Mouse (Mus musculus) ES-Bruce4 (cell line): ENCODE results near the gene Csf1. TPM values are rescaled to one million over a fixed set of nuclear protein-coding genes. Genes with fewer than 3 reads are reported as not detected.

Experiments used
- H3K27ac ChIP-seq: 2 replicates; pipeline ENCODE4 v1.5.1; 2012; ENCODE audit warnings: low read length, inconsistent platforms; ENCODE audit not compliant: insufficient read depth
- H3K27me3 ChIP-seq: 2 replicates; pipeline ENCODE4 v1.6.1; 2012; ENCODE audit warnings: mild to moderate bottlenecking, low read length, inconsistent platforms; ENCODE audit not compliant: control insufficient read depth, poor library complexity, insufficient read depth, severe bottlenecking
- H3K36me3 ChIP-seq: 2 replicates; pipeline ENCODE4 v1.6.1; 2012; ENCODE audit warnings: inconsistent platforms, mild to moderate bottlenecking, low read length, moderate library complexity; ENCODE audit not compliant: control insufficient read depth, poor library complexity, insufficient read depth, severe bottlenecking
- H3K4me1 ChIP-seq: one replicate; pipeline ENCODE4 v1.8.1; 2011; ENCODE audit warnings: low read length; ENCODE audit not compliant: control insufficient read depth, insufficient read depth
- H3K4me3 ChIP-seq: 2 replicates; pipeline ENCODE4 v1.5.1; 2011; ENCODE audit warnings: low read depth, mild to moderate bottlenecking, low read length
- H3K9ac ChIP-seq: 2 replicates; pipeline ENCODE4 v1.6.1; 2012; ENCODE audit warnings: low read depth, mild to moderate bottlenecking, inconsistent platforms; ENCODE audit not compliant: poor library complexity, severe bottlenecking
- H3K9me3 ChIP-seq: replicated peaks from 2 replicates; pipeline ENCODE4 v1.6.1; 2012; ENCODE audit warnings: mild to moderate bottlenecking, low read length, inconsistent platforms; ENCODE audit not compliant: control insufficient read depth, poor library complexity, insufficient read depth, severe bottlenecking
- CTCF ChIP-seq: IDR thresholded peaks from one replicate; pipeline ENCODE4 v1.8.1; 2011; ENCODE audit warnings: low read depth, low read length
- EP300 ChIP-seq: IDR thresholded peaks from 2 replicates; pipeline ENCODE4 v1.6.1; 2011; ENCODE audit warnings: low read depth, low read length; ENCODE audit not compliant: insufficient read depth
- POLR2A ChIP-seq: IDR thresholded peaks from one replicate; pipeline ENCODE4 v1.8.1; 2011; ENCODE audit warnings: low read length; ENCODE audit not compliant: insufficient read depth
- polyA plus RNA-seq: library from polyadenylated mRNA; stranded (reverse); fragments of >200 nt; gene quantifications from 2 replicates; pipeline ENCODE4 v1.2.4, GENCODE M21; 2011; ENCODE audit warnings: low read depth; ENCODE audit not compliant: missing spikeins, insufficient read depth, insufficient read length

The Csf1 gene
- polyA plus RNA-seq, 1 experiment: 27.0 TPM

DNA sequence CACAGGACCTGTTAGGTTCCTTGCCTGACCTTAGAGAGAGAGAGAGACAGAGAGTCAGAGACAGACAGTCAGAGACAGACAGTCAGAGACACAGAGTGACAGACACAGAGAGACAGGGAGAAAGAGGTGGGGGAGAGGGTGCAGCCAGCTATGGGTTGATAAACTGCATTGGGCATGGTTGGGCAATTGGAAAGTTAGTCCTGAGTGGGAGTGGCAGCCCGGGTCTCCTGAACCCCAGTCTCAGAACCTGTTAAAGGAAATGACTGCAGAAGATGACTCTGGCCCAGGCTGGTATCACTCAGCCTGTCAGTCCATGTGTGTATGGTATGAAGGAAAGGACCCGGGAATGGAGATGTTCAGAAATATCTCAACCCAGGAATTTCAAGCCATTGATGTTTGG, 2.1 kb downstream of the Csf1 start:
- Histone ChIP-seq H3K36me3 (no peaks in the 10 kb centered on the region), H3K9me3 (no peaks in the 10 kb centered on the region), H3K27me3 (no peaks in the 10 kb centered on the region; the same call in 1 of the 2 replicates), H3K4me3 (no peak overlapping the region), H3K4me1 (no peaks in the 10 kb centered on the region), H3K9ac (no peak overlapping the region), H3K27ac (no peak overlapping the region)
- no peak for TF ChIP-seq EP300
- no peak for TF ChIP-seq POLR2A
- no peak for TF ChIP-seq CTCF

DNA sequence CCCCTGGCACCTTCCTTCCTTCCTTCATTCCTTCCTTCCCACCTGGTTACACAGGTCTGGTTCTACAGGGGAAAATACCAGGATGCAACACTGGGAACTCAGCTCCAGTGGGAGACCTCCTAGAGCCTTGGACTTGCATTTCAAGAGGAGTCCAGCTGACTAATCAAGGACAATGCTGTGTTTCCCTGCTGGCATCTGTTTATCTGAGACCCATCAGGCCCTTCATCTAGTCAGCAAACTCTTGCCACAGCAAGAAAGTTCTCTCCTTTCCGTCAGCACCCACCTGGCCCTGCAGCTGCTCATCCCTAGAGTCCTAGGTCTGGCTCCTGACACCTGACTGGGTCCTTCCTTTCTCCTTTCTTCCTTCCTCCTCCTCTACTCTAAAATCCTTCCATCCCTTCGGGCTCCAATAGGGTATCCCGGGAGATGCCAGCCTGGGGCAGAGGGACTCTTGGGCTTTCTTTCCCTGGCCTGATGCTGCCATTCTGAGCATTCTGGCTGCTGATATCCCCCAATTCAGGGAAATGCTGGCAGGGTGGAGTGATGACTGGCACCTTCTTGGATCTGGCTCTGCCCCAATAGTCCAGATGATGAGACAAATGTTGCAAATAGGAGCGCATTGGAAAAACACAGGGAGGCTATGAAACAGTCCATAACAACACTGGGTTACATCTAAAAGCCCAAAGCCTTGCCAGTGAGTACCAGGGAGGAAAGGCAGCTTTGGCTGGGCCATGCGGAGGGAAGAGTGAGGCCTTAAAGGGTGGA, 2.7 kb downstream of the Csf1 start:
- TF ChIP-seq CTCF: no peak
- no peak for TF ChIP-seq EP300
- no peak for TF ChIP-seq POLR2A
- Histone ChIP-seq H3K27me3 (no peaks in the 10 kb centered on the region; the same call in 1 of the 2 replicates), H3K36me3 (no peaks in the 10 kb centered on the region), H3K9ac (no peak overlapping the region), H3K4me1 (no peaks in the 10 kb centered on the region), H3K27ac (no peak overlapping the region), H3K9me3 (no peaks in the 10 kb centered on the region), H3K4me3 (no peak overlapping the region)

DNA sequence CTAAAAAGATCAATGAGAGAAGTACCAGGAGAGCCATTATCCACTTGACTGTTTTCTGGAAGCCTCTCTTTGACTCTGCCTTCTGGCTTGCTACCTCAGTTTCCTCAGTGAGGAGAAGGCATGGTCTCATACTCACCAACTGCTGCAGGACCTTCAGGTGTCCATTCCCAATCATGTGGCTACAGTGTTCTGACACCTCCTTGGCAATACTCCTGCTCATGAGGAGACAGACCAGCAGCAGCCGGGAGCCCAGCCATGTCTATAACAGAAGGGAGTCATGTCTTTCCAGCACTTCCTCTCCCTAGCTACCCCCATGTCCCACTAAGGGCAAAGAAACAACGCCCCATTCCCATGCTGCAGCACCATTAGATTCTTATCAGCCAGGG, 3.8 kb downstream of the Csf1 start:
- no peaks in the 10 kb centered on the region for H3K36me3 ChIP-seq
- H3K9me3 ChIP-seq: no peaks in the 10 kb centered on the region
- no peak overlapping the region for H3K27ac ChIP-seq
- H3K27me3 ChIP-seq: no peaks in the 10 kb centered on the region; the same call in 1 of the 2 replicates
- H3K4me1 ChIP-seq: no peaks in the 10 kb centered on the region
- no peak overlapping the region for H3K9ac ChIP-seq
- TF ChIP-seq CTCF (no peak), EP300 (no peak), POLR2A (no peak)
- no peak overlapping the region for H3K4me3 ChIP-seq

DNA sequence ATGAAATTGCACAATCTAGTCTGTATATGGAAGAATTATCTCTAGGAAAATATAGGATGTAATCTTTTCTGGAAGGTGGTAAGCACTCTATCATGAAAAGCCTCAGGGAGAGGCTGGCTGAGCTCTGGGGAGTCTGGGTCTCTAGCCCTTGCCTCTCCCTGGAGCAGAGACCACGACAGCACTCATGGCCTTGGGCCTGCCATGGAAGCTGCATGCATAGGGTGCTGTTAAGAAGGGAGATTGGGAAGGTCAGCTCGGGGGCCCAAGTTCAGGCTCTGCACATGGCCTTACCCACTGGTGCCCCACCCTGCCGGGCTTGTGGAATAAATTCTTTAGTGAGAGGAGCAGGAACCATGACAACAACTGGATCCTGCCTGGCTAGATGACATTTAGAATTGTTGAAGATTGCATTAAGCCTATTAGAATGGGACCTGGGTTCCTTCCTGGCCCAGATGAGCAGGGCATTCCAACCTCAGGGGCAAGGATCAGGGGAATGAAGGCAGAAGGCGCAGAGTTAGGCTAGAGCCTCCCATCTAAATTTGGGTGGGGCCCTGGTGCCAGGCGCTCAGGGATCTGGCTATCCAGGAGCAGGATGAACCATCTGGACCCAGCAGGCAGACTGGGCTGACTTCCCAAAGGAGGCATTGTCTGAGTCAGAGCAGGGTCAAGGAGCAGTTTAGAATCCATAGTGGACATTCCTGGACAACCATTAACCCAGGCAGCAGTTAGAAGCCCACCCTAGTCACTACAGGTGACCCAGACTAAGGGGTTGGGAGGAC, 4.4 kb downstream of the Csf1 start:
- no peak overlapping the region for H3K27ac ChIP-seq
- no peaks in the 10 kb centered on the region for H3K4me1 ChIP-seq
- TF ChIP-seq CTCF (no peak), EP300 (no peak), POLR2A (no peak)
- H3K36me3 ChIP-seq: no peaks in the 10 kb centered on the region
- H3K27me3 ChIP-seq: no peaks in the 10 kb centered on the region
- no peak overlapping the region for H3K9ac ChIP-seq
- no peak overlapping the region for H3K4me3 ChIP-seq
- no peaks in the 10 kb centered on the region for H3K9me3 ChIP-seq

DNA sequence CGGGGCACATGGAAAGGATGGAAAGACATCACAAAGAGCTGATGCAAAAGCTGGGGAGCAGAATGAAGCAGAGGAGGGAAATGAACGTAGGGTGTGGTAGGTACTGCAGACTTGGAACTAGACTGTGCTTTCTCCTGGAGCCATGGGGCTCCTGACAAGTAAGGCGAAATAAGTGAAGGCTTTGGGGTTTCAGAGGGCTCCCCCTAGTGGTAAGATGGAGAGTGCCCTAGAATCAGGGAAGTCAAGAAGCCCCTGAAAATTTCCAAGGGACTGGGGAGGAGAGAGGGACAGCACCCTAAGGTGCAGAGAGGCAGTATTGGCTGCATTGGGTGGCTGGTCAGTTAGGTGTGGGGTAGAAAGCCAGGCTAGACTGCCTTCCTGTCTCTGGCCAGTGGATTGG, 5.6 kb downstream of the Csf1 start:
- H3K36me3 ChIP-seq: no peaks in the 10 kb centered on the region
- TF ChIP-seq EP300: no peak
- peak; percentile 21 for TF ChIP-seq CTCF
- no peaks in the 10 kb centered on the region for H3K9me3 ChIP-seq
- no peak overlapping the region for H3K27ac ChIP-seq
- no peak overlapping the region for H3K4me3 ChIP-seq
- H3K4me1 ChIP-seq: no peaks in the 10 kb centered on the region
- no peak overlapping the region for H3K9ac ChIP-seq
- H3K27me3 ChIP-seq: no peaks in the 10 kb centered on the region

GRCm38 (mm10) chr3:107751607-107752006, 8.7 kb downstream of the Csf1 start:
- no peaks in the 10 kb centered on the region for H3K36me3 ChIP-seq
- H3K4me1 ChIP-seq: no peaks in the 10 kb centered on the region
- no peaks in the 10 kb centered on the region for H3K9me3 ChIP-seq
- H3K4me3 ChIP-seq: no peak overlapping the region
- H3K27me3 ChIP-seq: no peaks in the 10 kb centered on the region
- no peak overlapping the region for H3K27ac ChIP-seq
- TF ChIP-seq CTCF (no peak), POLR2A (no peak), EP300 (no peak)
- H3K9ac ChIP-seq: no peak overlapping the region
